Mouse (Mus musculus): Measurements from ENCODE around the gene Pcgf5. TPM values are rescaled to one million over a fixed set of nuclear protein-coding genes. Genes with fewer than 3 reads are reported as not detected.

Pcgf5 gene
- polyA plus RNA-seq, 1 experiment from 2014 or later, result 7.4 TPM

DNA sequence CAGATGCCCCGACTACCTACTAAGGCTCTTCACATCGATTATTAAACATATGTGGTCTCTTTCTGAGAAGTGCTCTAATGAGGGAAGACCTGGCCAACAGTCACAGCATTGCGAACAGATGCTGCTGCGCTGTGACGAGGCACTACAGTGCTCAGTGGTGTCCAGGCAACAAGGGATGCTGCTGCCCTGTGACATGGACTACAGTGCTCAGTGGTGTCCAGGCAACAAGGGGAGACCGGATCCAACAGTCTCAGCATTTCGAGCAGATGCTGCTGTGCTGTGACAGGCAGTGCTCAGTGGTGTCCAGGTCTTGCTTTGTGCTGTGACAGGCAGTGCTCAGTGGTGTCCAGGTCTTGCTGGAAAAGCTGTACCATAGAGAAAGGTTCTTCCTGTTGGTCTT lies 29.6 kb downstream of the Pcgf5 start:
- ATAC-seq, result peak; percentile 70

DNA sequence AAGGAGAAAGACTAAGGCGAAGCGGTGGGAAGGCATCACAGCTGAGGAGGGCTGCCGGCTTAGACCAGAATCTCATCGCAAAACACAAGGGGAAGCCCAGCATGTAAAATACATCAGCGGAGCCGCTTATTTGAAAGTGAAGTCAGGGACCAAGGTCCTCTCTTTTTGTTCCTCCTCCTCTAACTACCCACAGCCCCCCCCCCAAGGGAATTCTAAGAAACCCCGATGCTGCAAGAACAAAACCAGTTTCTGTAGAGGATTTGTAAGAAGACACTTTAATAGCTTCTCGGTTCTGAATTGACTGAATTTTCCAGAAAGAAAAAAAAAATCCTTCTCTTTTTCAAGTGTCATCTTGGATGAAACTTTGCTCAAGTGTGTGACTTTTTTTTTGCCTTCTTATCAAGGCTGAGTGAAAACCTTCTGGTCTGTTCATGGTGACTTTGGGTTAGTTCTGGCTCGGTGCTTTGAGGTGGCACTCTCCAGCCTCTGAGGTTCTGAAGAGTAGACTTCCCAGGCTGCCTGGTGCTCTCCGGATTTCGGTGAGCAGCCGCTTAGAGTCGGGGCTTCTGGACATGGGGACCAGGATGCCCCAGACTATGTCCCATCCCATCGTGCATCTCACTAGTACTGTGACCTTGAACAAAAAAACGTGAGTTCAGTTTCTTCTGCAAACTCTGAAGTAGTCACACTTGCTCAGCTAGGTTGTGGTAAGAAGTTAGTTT lies 30.6 kb downstream of the Pcgf5 start:
- Histone ChIP-seq H3K36me3 (ENCODE audit: control insufficient read depth, insufficient read depth, low read length) (no peaks in the 10 kb centered on the region), H3K4me2 (ENCODE audit: low read length) (no peak overlapping the region), H3K4me3 (ENCODE audit: low read depth, low read length) (no peak overlapping the region), H3K9me3 (replicated peaks; ENCODE audit: control insufficient read depth, low read length, poor library complexity, severe bottlenecking) (no peaks in the 10 kb centered on the region), H3K9ac (ENCODE audit: low read depth, low read length) (no peak overlapping the region), H3K27me3 (ENCODE audit: control insufficient read depth, insufficient read depth, low read depth, low read length) (no peaks in the 10 kb centered on the region), H3K4me1 (ENCODE audit: control insufficient read depth, insufficient read depth, low read length) (no peaks in the 10 kb centered on the region), H3K27ac (ENCODE audit: low read length) (no peak overlapping the region)
- WGBS, result 55% methylated on average over 15 of the region's 15 CpGs
- ATAC-seq, result no peak

More for the DNA sequence above, 29.6 kb downstream of the Pcgf5 start:
- H3K27ac ChIP-seq (ENCODE audit: low read length), result no peak overlapping the region
- WGBS, result 76% methylated on average over 7 of the region's 7 CpGs
- no peak overlapping the region for H3K4me2 ChIP-seq (ENCODE audit: low read length)
- no peak overlapping the region for H3K9ac ChIP-seq (ENCODE audit: low read depth, low read length)
- no peaks in the 10 kb centered on the region for H3K9me3 ChIP-seq (replicated peaks; ENCODE audit: control insufficient read depth, low read length, poor library complexity, severe bottlenecking)
- no peaks in the 10 kb centered on the region for H3K36me3 ChIP-seq (ENCODE audit: control insufficient read depth, insufficient read depth, low read length)
- no peaks in the 10 kb centered on the region for H3K27me3 ChIP-seq (ENCODE audit: control insufficient read depth, insufficient read depth, low read depth, low read length)
- no peaks in the 10 kb centered on the region for H3K4me1 ChIP-seq (ENCODE audit: control insufficient read depth, insufficient read depth, low read length)
- no peak overlapping the region for H3K4me3 ChIP-seq (ENCODE audit: low read depth, low read length)

DNA sequence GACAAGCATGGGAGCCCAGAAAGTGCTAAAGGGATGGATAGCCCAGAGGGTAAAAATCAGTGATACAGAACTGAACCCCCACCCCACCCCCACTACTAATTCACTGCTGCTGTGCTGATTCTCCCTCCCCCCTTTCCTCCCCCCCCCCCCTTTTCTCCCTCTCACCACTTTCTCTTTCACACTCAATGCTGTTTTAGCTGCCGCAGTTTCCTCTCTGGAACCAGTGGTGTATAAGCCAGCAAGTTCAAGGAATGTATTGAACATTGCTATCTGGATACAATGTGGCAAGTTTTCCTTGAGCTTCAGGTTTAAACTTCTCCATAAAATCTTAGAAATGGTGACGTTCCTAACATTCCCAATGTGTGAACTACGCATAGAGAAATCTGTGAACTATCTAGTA lies 34.8 kb downstream of the Pcgf5 start:
- 98% methylated on average over 3 of the region's 3 CpGs for WGBS

DNA sequence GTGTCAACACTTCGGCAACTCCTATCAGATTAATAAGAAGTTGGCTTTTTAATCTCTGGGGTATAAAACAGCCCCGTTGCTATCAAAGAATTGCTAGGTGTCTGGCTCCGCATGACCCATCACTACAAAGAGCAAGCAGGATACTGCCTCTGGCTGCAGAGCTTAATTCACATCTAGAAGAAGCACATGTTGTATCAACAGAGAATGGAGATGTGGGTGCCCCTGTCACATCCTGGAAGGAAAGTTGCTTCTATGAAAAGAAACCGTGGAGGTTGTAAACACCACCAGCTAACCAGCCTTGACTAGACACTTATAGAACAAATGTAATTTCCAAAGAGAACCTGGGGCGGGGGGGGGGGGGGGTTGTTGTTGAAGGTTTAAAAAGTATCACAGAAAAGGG lies 35.9 kb downstream of the Pcgf5 start:
- 77% methylated on average over 5 of the region's 5 CpGs for WGBS
- no peak overlapping the region for H3K9ac ChIP-seq (ENCODE audit: low read depth, low read length)
- H3K4me1 ChIP-seq (ENCODE audit: control insufficient read depth, insufficient read depth, low read length), result no peaks in the 10 kb centered on the region
- no peak overlapping the region for H3K27ac ChIP-seq (ENCODE audit: low read length)
- no peaks in the 10 kb centered on the region for H3K27me3 ChIP-seq (ENCODE audit: control insufficient read depth, insufficient read depth, low read depth, low read length)
- H3K4me2 ChIP-seq (ENCODE audit: low read length), result no peak overlapping the region
- ATAC-seq, result no peak
- H3K4me3 ChIP-seq (ENCODE audit: low read depth, low read length), result no peak overlapping the region
- no peaks in the 10 kb centered on the region for H3K36me3 ChIP-seq (ENCODE audit: control insufficient read depth, insufficient read depth, low read length)
- H3K9me3 ChIP-seq (replicated peaks; ENCODE audit: control insufficient read depth, low read length, poor library complexity, severe bottlenecking), result no peaks in the 10 kb centered on the region

More for the DNA sequence above, 34.8 kb downstream of the Pcgf5 start:
- ATAC-seq, result no peak
- no peak overlapping the region for H3K9ac ChIP-seq (ENCODE audit: low read depth, low read length)
- H3K4me2 ChIP-seq (ENCODE audit: low read length), result no peak overlapping the region
- no peaks in the 10 kb centered on the region for H3K36me3 ChIP-seq (ENCODE audit: control insufficient read depth, insufficient read depth, low read length)
- H3K4me3 ChIP-seq (ENCODE audit: low read depth, low read length), result no peak overlapping the region
- H3K27me3 ChIP-seq (ENCODE audit: control insufficient read depth, insufficient read depth, low read depth, low read length), result no peaks in the 10 kb centered on the region
- no peak overlapping the region for H3K27ac ChIP-seq (ENCODE audit: low read length)
- H3K9me3 ChIP-seq (replicated peaks; ENCODE audit: control insufficient read depth, low read length, poor library complexity, severe bottlenecking), result no peaks in the 10 kb centered on the region
- H3K4me1 ChIP-seq (ENCODE audit: control insufficient read depth, insufficient read depth, low read length), result no peaks in the 10 kb centered on the region

DNA sequence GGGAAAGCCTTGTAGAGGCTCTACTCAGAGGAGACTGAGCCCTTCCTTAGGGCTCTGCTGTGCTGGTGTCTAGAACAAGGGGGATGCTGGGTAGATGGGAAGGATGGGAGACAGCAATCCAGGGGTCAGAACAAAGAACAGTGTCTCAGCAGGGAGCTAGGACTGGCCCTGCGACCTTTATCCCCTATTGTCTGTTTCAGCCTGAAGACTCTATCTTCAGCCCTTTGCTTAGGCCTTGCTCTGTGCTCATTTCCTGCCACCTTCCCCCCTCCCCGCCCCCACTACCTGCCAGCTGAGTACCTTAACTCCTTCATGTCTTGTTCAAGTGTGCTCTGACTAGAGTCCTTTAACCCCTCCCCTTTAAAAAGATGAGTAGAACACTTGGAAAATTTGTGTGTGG lies 36.3 kb downstream of the Pcgf5 start:
- Histone ChIP-seq H3K9me3 (replicated peaks; ENCODE audit: control insufficient read depth, low read length, poor library complexity, severe bottlenecking) (no peaks in the 10 kb centered on the region), H3K27me3 (ENCODE audit: control insufficient read depth, insufficient read depth, low read depth, low read length) (no peaks in the 10 kb centered on the region), H3K4me3 (ENCODE audit: low read depth, low read length) (no peak overlapping the region), H3K4me1 (ENCODE audit: control insufficient read depth, insufficient read depth, low read length) (no peaks in the 10 kb centered on the region), H3K27ac (ENCODE audit: low read length) (no peak overlapping the region), H3K36me3 (ENCODE audit: control insufficient read depth, insufficient read depth, low read length) (no peaks in the 10 kb centered on the region), H3K4me2 (ENCODE audit: low read length) (no peak overlapping the region), H3K9ac (ENCODE audit: low read depth, low read length) (no peak overlapping the region)
- no peak for ATAC-seq
- 13% methylated on average over 2 of the region's 2 CpGs for WGBS

DNA sequence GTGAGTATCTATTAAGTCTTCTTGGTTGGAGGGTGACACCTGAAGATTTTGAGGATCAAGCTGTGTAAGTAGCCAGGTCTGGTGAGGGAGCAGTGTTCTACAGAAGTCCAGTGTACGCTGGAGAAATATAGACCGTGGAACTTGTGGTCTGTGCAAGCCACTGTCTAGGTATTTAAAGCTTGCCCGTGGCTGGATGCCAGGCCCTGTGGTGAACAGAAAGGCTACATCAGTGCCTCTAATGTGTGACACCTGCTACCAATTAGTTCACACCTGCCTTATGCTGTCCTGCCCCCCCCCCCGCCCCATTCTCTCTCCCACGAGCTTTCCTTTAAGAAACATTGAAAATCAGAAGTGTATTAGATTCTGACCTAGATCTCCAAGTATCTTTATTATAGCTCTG lies 40.4 kb downstream of the Pcgf5 start:
- H3K9me3 ChIP-seq (replicated peaks; ENCODE audit: control insufficient read depth, low read length, poor library complexity, severe bottlenecking), result no peaks in the 10 kb centered on the region
- no peaks in the 10 kb centered on the region for H3K27me3 ChIP-seq (ENCODE audit: control insufficient read depth, insufficient read depth, low read depth, low read length)
- no peak overlapping the region for H3K4me2 ChIP-seq (ENCODE audit: low read length)
- no peak for ATAC-seq
- H3K9ac ChIP-seq (ENCODE audit: low read depth, low read length), result no peak overlapping the region
- WGBS, result 77% methylated on average over 5 of the region's 5 CpGs
- H3K4me3 ChIP-seq (ENCODE audit: low read depth, low read length), result no peak overlapping the region
- H3K27ac ChIP-seq (ENCODE audit: low read length), result no peak overlapping the region
- H3K36me3 ChIP-seq (ENCODE audit: control insufficient read depth, insufficient read depth, low read length), result no peaks in the 10 kb centered on the region
- H3K4me1 ChIP-seq (ENCODE audit: control insufficient read depth, insufficient read depth, low read length), result no peaks in the 10 kb centered on the region

DNA sequence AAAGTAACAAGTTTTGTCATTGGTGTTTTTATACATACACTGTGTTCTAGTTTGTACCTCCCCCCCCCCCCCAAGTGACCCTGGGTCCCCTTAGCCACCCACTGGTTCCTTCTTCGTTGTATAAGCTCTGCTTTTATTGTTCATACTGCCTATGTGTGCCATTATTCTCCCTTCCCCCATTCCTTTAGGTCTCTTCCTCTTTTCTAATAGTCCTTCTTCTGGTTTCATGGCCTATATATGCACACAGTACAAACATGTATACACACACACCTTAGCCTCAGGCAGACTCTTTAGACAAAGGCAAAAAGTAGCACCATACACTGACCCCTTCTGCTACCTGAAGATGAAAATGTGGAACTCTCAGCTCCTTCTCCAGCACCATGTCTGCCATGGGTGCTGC lies 42.6 kb downstream of the Pcgf5 start:
- Histone ChIP-seq H3K4me3 (ENCODE audit: low read depth, low read length) (no peak overlapping the region), H3K4me1 (ENCODE audit: control insufficient read depth, insufficient read depth, low read length) (no peaks in the 10 kb centered on the region), H3K4me2 (ENCODE audit: low read length) (no peak overlapping the region), H3K27me3 (ENCODE audit: control insufficient read depth, insufficient read depth, low read depth, low read length) (no peaks in the 10 kb centered on the region), H3K27ac (ENCODE audit: low read length) (no peak overlapping the region), H3K36me3 (ENCODE audit: control insufficient read depth, insufficient read depth, low read length) (no peaks in the 10 kb centered on the region), H3K9ac (ENCODE audit: low read depth, low read length) (no peak overlapping the region), H3K9me3 (replicated peaks; ENCODE audit: control insufficient read depth, low read length, poor library complexity, severe bottlenecking) (no peaks in the 10 kb centered on the region)
- WGBS, result 60% methylated on average over 1 of the region's 1 CpGs
- no peak for ATAC-seq

DNA sequence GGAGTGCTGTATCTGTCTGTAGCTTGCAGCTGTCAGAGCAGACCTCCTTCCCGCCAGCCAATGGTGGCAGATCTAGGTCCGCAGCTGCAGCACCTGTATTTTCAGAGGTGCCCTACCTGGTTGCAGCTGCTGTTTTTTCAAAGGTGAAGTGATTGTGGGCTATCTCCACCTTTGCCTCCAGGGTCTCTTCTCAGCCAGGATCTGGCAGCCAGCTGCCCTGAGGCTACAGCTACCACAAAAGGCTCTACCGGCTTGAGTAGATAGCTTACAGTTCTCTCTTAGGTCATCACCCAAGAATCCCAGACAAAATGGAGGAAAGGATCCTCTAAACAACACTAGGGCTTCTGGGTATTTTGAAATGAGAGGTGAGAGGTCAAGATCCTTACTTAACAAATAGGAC lies 50.4 kb downstream of the Pcgf5 start:
- Histone ChIP-seq H3K4me1 (ENCODE audit: control insufficient read depth, insufficient read depth, low read length) (no peaks in the 10 kb centered on the region), H3K27me3 (ENCODE audit: control insufficient read depth, insufficient read depth, low read depth, low read length) (no peaks in the 10 kb centered on the region), H3K9ac (ENCODE audit: low read depth, low read length) (no peak overlapping the region), H3K4me2 (ENCODE audit: low read length) (no peak overlapping the region), H3K4me3 (ENCODE audit: low read depth, low read length) (no peak overlapping the region), H3K27ac (ENCODE audit: low read length) (no peak overlapping the region), H3K9me3 (replicated peaks; ENCODE audit: control insufficient read depth, low read length, poor library complexity, severe bottlenecking) (no peaks in the 10 kb centered on the region), H3K36me3 (ENCODE audit: control insufficient read depth, insufficient read depth, low read length) (no peaks in the 10 kb centered on the region)
- no peak for ATAC-seq
- 79% methylated on average over 3 of the region's 3 CpGs for whole genome bisulfite sequencing

GRCm38 (mm10) chr19:36408352-36409100 lies 60.4 kb downstream of the Pcgf5 start:
- no peaks in the 10 kb centered on the region for H3K9me3 ChIP-seq (replicated peaks; ENCODE audit: control insufficient read depth, low read length, poor library complexity, severe bottlenecking)
- no peak overlapping the region for H3K4me3 ChIP-seq (ENCODE audit: low read depth, low read length)
- no peak overlapping the region for H3K9ac ChIP-seq (ENCODE audit: low read depth, low read length)
- ATAC-seq, result 0 out of 2 replicates have a peak, but pooled peaks have one; percentile 9
- no peak overlapping the region for H3K4me2 ChIP-seq (ENCODE audit: low read length)
- H3K36me3 ChIP-seq (ENCODE audit: control insufficient read depth, insufficient read depth, low read length), result no peaks in the 10 kb centered on the region
- 62% methylated on average over 10 of the region's 10 CpGs for WGBS
- peaks cover 10% of the 10 kb centered on the region for H3K4me1 ChIP-seq (ENCODE audit: control insufficient read depth, insufficient read depth, low read length)
- no peak overlapping the region for H3K27ac ChIP-seq (ENCODE audit: low read length)
- peaks cover 3% of the 10 kb centered on the region; the same call in 1 of the 2 replicates for H3K27me3 ChIP-seq (ENCODE audit: control insufficient read depth, insufficient read depth, low read depth, low read length)

Measured in midbrain, embryonic 16.5 days (tissue).